Comparison of ENCODE assay signal across 13 mouse cellular contexts in genomic region chr14:25619066-25619762, GRCm38 (mm10).
DNase-seq lines count a peak whose midpoint lies in the region; ATAC-seq and TF ChIP-seq lines count a peak whose summit lies in the region.
"Had no signal": no experiment of that assay in that cellular context is flagged by ENCODE, and none has a peak within 500 bp of the region (broad histone marks: within the 10 kb centered on the region; RNA-seq: fewer than 3 reads in every experiment).

No protein-coding gene starts in this region.

- intact Hi-C loops in gastrocnemius, adult 2 months (cut with DNase I) = no loop called here
- intact Hi-C loops in left cerebral cortex, postnatal 14 days (cut with DNase I) = no loop called here

- 0 out of 2 replicates have a peak overlapping the region, but pooled peaks have one; percentile 11 for H3K27ac ChIP-seq in intestine, embryonic 14.5 days (ENCODE audit: low read depth)
- no peak overlapping the region for H3K27ac ChIP-seq in intestine, embryonic 16.5 days (ENCODE audit: low read length)
- peak overlapping the region; percentile 33 for H3K27ac ChIP-seq in cerebellum, adult 2 months (ENCODE audit: insufficient read depth, low read length)
- H3K27ac ChIP-seq in forebrain, embryonic 12.5 days = 0 out of 2 replicates have a peak overlapping the region, but pooled peaks have one; percentile 31
- peak overlapping the region; percentile 60 for H3K27ac ChIP-seq in hindbrain, embryonic 16.5 days (ENCODE audit: low read depth, low read length)
- no peak overlapping the region for H3K27ac ChIP-seq in gastrocnemius, adult 2 months

- H3K9ac ChIP-seq in intestine, embryonic 14.5 days (ENCODE audit: low read length) = no peak overlapping the region
- H3K9ac ChIP-seq in intestine, embryonic 16.5 days (ENCODE audit: low read depth, low read length) = no peak overlapping the region
- H3K9ac ChIP-seq in forebrain, embryonic 12.5 days = peak overlapping the region; percentile 12; the same call in 1 of the 2 replicates
- H3K9ac ChIP-seq in hindbrain, embryonic 16.5 days (ENCODE audit: low read depth, low read length) = peak overlapping the region; percentile 23; the same call in 1 of the 2 replicates
- H3K9ac ChIP-seq: lung, embryonic 14.5 days had no signal

- H3K27me3 ChIP-seq in intestine, embryonic 14.5 days (replicated peaks; ENCODE audit: control insufficient read depth, insufficient read depth, low read length) = no peaks in the 10 kb centered on the region
- H3K27me3 ChIP-seq in intestine, embryonic 16.5 days (replicated peaks; ENCODE audit: control insufficient read depth, insufficient read depth, low read length) = no peaks in the 10 kb centered on the region
- no peaks in the 10 kb centered on the region for H3K27me3 ChIP-seq in cerebellum, adult 2 months (ENCODE audit: control insufficient read depth, insufficient read depth, low read length)
- H3K27me3 ChIP-seq in forebrain, embryonic 12.5 days = no peaks in the 10 kb centered on the region
- no peaks in the 10 kb centered on the region for H3K27me3 ChIP-seq in hindbrain, embryonic 16.5 days (replicated peaks; ENCODE audit: control insufficient read depth, insufficient read depth, low read length)
- H3K27me3 ChIP-seq: megakaryocyte, embryonic 14.5 days had no signal

- peaks cover 21% of the 10 kb centered on the region for H3K36me3 ChIP-seq in intestine, embryonic 14.5 days (ENCODE audit: control insufficient read depth, insufficient read depth, low read length)
- 0 out of 2 replicates have a peak, but pooled peaks cover 5% of the 10 kb centered on the region for H3K36me3 ChIP-seq in intestine, embryonic 16.5 days (ENCODE audit: control insufficient read depth, insufficient read depth, low read length)
- H3K36me3 ChIP-seq in forebrain, embryonic 12.5 days (replicated peaks) = peaks cover 28% of the 10 kb centered on the region
- H3K36me3 ChIP-seq in hindbrain, embryonic 16.5 days (ENCODE audit: control insufficient read depth, insufficient read depth, low read length) = no peaks in the 10 kb centered on the region

- TF ChIP-seq CTCF in cerebellum, adult 2 months (IDR thresholded peaks at IDR 0.05; ENCODE audit: borderline replicate concordance, insufficient read depth, low read depth, low read length) = no peak
- no peak for TF ChIP-seq CTCF in gastrocnemius, adult 2 months (IDR thresholded peaks at IDR 0.05)

- no peak overlapping the region for H3K4me2 ChIP-seq in intestine, embryonic 14.5 days (ENCODE audit: low read length)
- no peak overlapping the region for H3K4me2 ChIP-seq in intestine, embryonic 16.5 days (ENCODE audit: low read depth, low read length)
- H3K4me2 ChIP-seq in forebrain, embryonic 12.5 days = no peak overlapping the region
- H3K4me2 ChIP-seq in hindbrain, embryonic 16.5 days (ENCODE audit: low read length) = no peak overlapping the region
- H3K4me2 ChIP-seq: lung, embryonic 14.5 days had no signal

- no peak for ATAC-seq in intestine, embryonic 14.5 days (replicated peaks; ENCODE audit: low FRiP score, low TSS enrichment, low read depth)
- ATAC-seq in intestine, embryonic 16.5 days = no peak
- ATAC-seq in forebrain, embryonic 12.5 days (ENCODE audit: low FRiP score) = no peak
- ATAC-seq in hindbrain, embryonic 16.5 days = 0 out of 2 replicates have a peak, but pooled peaks have one; percentile 10

- H3K9me3 ChIP-seq in intestine, embryonic 14.5 days (ENCODE audit: control insufficient read depth, low read length) = no peaks in the 10 kb centered on the region
- no peaks in the 10 kb centered on the region for H3K9me3 ChIP-seq in intestine, embryonic 16.5 days (ENCODE audit: control insufficient read depth, low read length)
- no peaks in the 10 kb centered on the region for H3K9me3 ChIP-seq in forebrain, embryonic 12.5 days
- H3K9me3 ChIP-seq in hindbrain, embryonic 16.5 days (ENCODE audit: control insufficient read depth, low read length) = no peaks in the 10 kb centered on the region
- H3K9me3 ChIP-seq: megakaryocyte, embryonic 14.5 days had no signal

- no peak for DNase-seq in intestine, embryonic 14.5 days (ENCODE audit: low spot score)
- peak; percentile 74 to 79 for DNase-seq in cerebellum, adult 2 months
- DNase-seq in right cerebral cortex, postnatal 36 days (ENCODE audit: low spot score in 2 of 2) = no peak
- DNase-seq in gastrocnemius, adult 2 months = no peak
- DNase-seq in left cerebral cortex, postnatal 14 days (ENCODE audit: low spot score in 2 of 2) = no peak
- DNase-seq: gastrocnemius, postnatal 14 days; kidney, adult 18-20 months; lung, embryonic 14.5 days; right cerebral cortex, postnatal 4 days had no signal

- H3K4me3 ChIP-seq in intestine, embryonic 14.5 days (ENCODE audit: low read depth, low read length) = no peak overlapping the region
- no peak overlapping the region for H3K4me3 ChIP-seq in intestine, embryonic 16.5 days (ENCODE audit: low read length)
- H3K4me3 ChIP-seq in cerebellum, adult 2 months (replicated peaks; ENCODE audit: insufficient read depth, low read depth, low read length) = no peak overlapping the region
- H3K4me3 ChIP-seq in forebrain, embryonic 12.5 days (replicated peaks) = no peak overlapping the region
- no peak overlapping the region for H3K4me3 ChIP-seq in hindbrain, embryonic 16.5 days (ENCODE audit: low read length)
- H3K4me3 ChIP-seq in gastrocnemius, adult 2 months = no peak overlapping the region
- H3K4me3 ChIP-seq: megakaryocyte, embryonic 14.5 days had no signal

- no peak for TF ChIP-seq POLR2A in cerebellum, adult 2 months (IDR thresholded peaks at IDR 0.05; ENCODE audit: borderline replicate concordance, insufficient read depth, low read length)

- peaks cover 54% of the 10 kb centered on the region for H3K4me1 ChIP-seq in intestine, embryonic 14.5 days (replicated peaks; ENCODE audit: control insufficient read depth, insufficient read depth, low read length)
- H3K4me1 ChIP-seq in intestine, embryonic 16.5 days (ENCODE audit: control insufficient read depth, insufficient read depth, low read length) = peaks cover 50% of the 10 kb centered on the region
- peaks cover 76% of the 10 kb centered on the region for H3K4me1 ChIP-seq in cerebellum, adult 2 months (ENCODE audit: control insufficient read depth, insufficient read depth, low read length)
- H3K4me1 ChIP-seq in forebrain, embryonic 12.5 days = peaks cover 77% of the 10 kb centered on the region
- peaks cover 68% of the 10 kb centered on the region for H3K4me1 ChIP-seq in hindbrain, embryonic 16.5 days (ENCODE audit: control insufficient read depth, insufficient read depth, low read depth, low read length)

- 77% methylated on average over 4 of the region's 4 CpGs for WGBS in intestine, embryonic 14.5 days
- WGBS in intestine, embryonic 16.5 days = 76% methylated on average over 4 of the region's 4 CpGs
- 16% methylated on average over 4 of the region's 4 CpGs for WGBS in cerebellum, adult 2 months
- 83% methylated on average over 4 of the region's 4 CpGs for WGBS in forebrain, embryonic 12.5 days
- 57% methylated on average over 4 of the region's 4 CpGs for WGBS in hindbrain, embryonic 16.5 days

Comparison
In these comparisons a context has a peak if more than half of its experiments do, and no peak if none do; other contexts are left out.
1. H3K27ac ChIP-seq: peak in intestine, embryonic 14.5 days (single experiment), cerebellum, adult 2 months (single experiment), forebrain, embryonic 12.5 days (single experiment) and hindbrain, embryonic 16.5 days (single experiment); none in intestine, embryonic 16.5 days (single experiment) and gastrocnemius, adult 2 months (single experiment).
2. DNase-seq: peak in cerebellum, adult 2 months (2 of 2); none in intestine, embryonic 14.5 days (single experiment), right cerebral cortex, postnatal 36 days (0 of 2), gastrocnemius, adult 2 months (single experiment) and left cerebral cortex, postnatal 14 days (0 of 2).
3. H3K9ac ChIP-seq: peak in forebrain, embryonic 12.5 days (single experiment) and hindbrain, embryonic 16.5 days (single experiment); none in intestine, embryonic 14.5 days (single experiment) and intestine, embryonic 16.5 days (single experiment).